Mouse (Mus musculus): Measurements from ENCODE around the gene Ddah1. TPM values are rescaled to one million over a fixed set of nuclear protein-coding genes. Genes with fewer than 3 reads are reported as not detected.

Ddah1 gene
- total RNA-seq, 1 experiment from 2014 or later: not detected

- no peak for ATAC-seq (replicated peaks; ENCODE audit: insufficient number of reproducible peaks, low FRiP score, low TSS enrichment, poor library complexity, severe bottlenecking)
These were observed 37.4 kb downstream of the Ddah1 start for GRCm38 (mm10) chr3:145795896-145796295.

GRCm38 (mm10) chr3:145798042-145798441 is 39.6 kb downstream of the Ddah1 start:
- no peak for ATAC-seq (replicated peaks; ENCODE audit: insufficient number of reproducible peaks, low FRiP score, low TSS enrichment, poor library complexity, severe bottlenecking)

- ATAC-seq (replicated peaks; ENCODE audit: insufficient number of reproducible peaks, low FRiP score, low TSS enrichment, poor library complexity, severe bottlenecking): no peak
These were observed 40.3 kb downstream of the Ddah1 start for GRCm38 (mm10) chr3:145798751-145799188.

GRCm38 (mm10) chr3:145799365-145799764 is 40.9 kb downstream of the Ddah1 start:
- ATAC-seq (replicated peaks; ENCODE audit: insufficient number of reproducible peaks, low FRiP score, low TSS enrichment, poor library complexity, severe bottlenecking): no peak

GRCm38 (mm10) chr3:145802106-145802505 is 43.6 kb downstream of the Ddah1 start:
- ATAC-seq (replicated peaks; ENCODE audit: insufficient number of reproducible peaks, low FRiP score, low TSS enrichment, poor library complexity, severe bottlenecking): no peak

- no peak for ATAC-seq (replicated peaks; ENCODE audit: insufficient number of reproducible peaks, low FRiP score, low TSS enrichment, poor library complexity, severe bottlenecking)
These were observed 47.4 kb downstream of the Ddah1 start for GRCm38 (mm10) chr3:145805848-145806247.

- no peak for ATAC-seq (replicated peaks; ENCODE audit: insufficient number of reproducible peaks, low FRiP score, low TSS enrichment, poor library complexity, severe bottlenecking)
These were observed 48.0 kb downstream of the Ddah1 start for GRCm38 (mm10) chr3:145806502-145806901.

- ATAC-seq (replicated peaks; ENCODE audit: insufficient number of reproducible peaks, low FRiP score, low TSS enrichment, poor library complexity, severe bottlenecking): no peak
These were observed 58.3 kb downstream of the Ddah1 start for GRCm38 (mm10) chr3:145816807-145817206.

GRCm38 (mm10) chr3:145817276-145817675 is 58.8 kb downstream of the Ddah1 start:
- no peak for ATAC-seq (replicated peaks; ENCODE audit: insufficient number of reproducible peaks, low FRiP score, low TSS enrichment, poor library complexity, severe bottlenecking)

GRCm38 (mm10) chr3:145820439-145820838 is 62.0 kb downstream of the Ddah1 start:
- no peak for ATAC-seq (replicated peaks; ENCODE audit: insufficient number of reproducible peaks, low FRiP score, low TSS enrichment, poor library complexity, severe bottlenecking)

- ATAC-seq (replicated peaks; ENCODE audit: insufficient number of reproducible peaks, low FRiP score, low TSS enrichment, poor library complexity, severe bottlenecking): no peak
These were observed 62.5 kb downstream of the Ddah1 start for GRCm38 (mm10) chr3:145820938-145821337.

- ATAC-seq (replicated peaks; ENCODE audit: insufficient number of reproducible peaks, low FRiP score, low TSS enrichment, poor library complexity, severe bottlenecking): no peak
These were observed 63.7 kb downstream of the Ddah1 start for GRCm38 (mm10) chr3:145822201-145822600.

GRCm38 (mm10) chr3:145823661-145824060 is 65.2 kb downstream of the Ddah1 start:
- ATAC-seq (replicated peaks; ENCODE audit: insufficient number of reproducible peaks, low FRiP score, low TSS enrichment, poor library complexity, severe bottlenecking): no peak

GRCm38 (mm10) chr3:145825416-145826055 is 67.1 kb downstream of the Ddah1 start:
- no peak for ATAC-seq (replicated peaks; ENCODE audit: insufficient number of reproducible peaks, low FRiP score, low TSS enrichment, poor library complexity, severe bottlenecking)

- no peak for ATAC-seq (replicated peaks; ENCODE audit: insufficient number of reproducible peaks, low FRiP score, low TSS enrichment, poor library complexity, severe bottlenecking)
These were observed 68.9 kb downstream of the Ddah1 start for GRCm38 (mm10) chr3:145827191-145828045.

- ATAC-seq (replicated peaks; ENCODE audit: insufficient number of reproducible peaks, low FRiP score, low TSS enrichment, poor library complexity, severe bottlenecking): no peak
These were observed 70.4 kb downstream of the Ddah1 start for GRCm38 (mm10) chr3:145828906-145829305.

GRCm38 (mm10) chr3:145833948-145834538 is 75.6 kb downstream of the Ddah1 start:
- ATAC-seq (replicated peaks; ENCODE audit: insufficient number of reproducible peaks, low FRiP score, low TSS enrichment, poor library complexity, severe bottlenecking): no peak

- no peak for ATAC-seq (replicated peaks; ENCODE audit: insufficient number of reproducible peaks, low FRiP score, low TSS enrichment, poor library complexity, severe bottlenecking)
These were observed 79.8 kb downstream of the Ddah1 start for GRCm38 (mm10) chr3:145838281-145838680.

- no peak for ATAC-seq (replicated peaks; ENCODE audit: insufficient number of reproducible peaks, low FRiP score, low TSS enrichment, poor library complexity, severe bottlenecking)
These were observed 83.7 kb downstream of the Ddah1 start for GRCm38 (mm10) chr3:145841961-145842710.
